Mouse (Mus musculus): ENCODE results near the gene Zfp53. TPM values are rescaled to one million over a fixed set of nuclear protein-coding genes. Genes with fewer than 3 reads are reported as not detected.
A peak's percentile ranks its signal among the peaks of the same experiment; 100 is the strongest.
"Not testable (repeated sequence)": the region's sequence is repeated elsewhere in the genome, so short reads cannot be mapped to it uniquely, and the experiment has no call there.

The Zfp53 gene
- total and polyA plus RNA-seq, 3 experiments, result 2.6 to 15.1 (median 8.5) TPM

DNA sequence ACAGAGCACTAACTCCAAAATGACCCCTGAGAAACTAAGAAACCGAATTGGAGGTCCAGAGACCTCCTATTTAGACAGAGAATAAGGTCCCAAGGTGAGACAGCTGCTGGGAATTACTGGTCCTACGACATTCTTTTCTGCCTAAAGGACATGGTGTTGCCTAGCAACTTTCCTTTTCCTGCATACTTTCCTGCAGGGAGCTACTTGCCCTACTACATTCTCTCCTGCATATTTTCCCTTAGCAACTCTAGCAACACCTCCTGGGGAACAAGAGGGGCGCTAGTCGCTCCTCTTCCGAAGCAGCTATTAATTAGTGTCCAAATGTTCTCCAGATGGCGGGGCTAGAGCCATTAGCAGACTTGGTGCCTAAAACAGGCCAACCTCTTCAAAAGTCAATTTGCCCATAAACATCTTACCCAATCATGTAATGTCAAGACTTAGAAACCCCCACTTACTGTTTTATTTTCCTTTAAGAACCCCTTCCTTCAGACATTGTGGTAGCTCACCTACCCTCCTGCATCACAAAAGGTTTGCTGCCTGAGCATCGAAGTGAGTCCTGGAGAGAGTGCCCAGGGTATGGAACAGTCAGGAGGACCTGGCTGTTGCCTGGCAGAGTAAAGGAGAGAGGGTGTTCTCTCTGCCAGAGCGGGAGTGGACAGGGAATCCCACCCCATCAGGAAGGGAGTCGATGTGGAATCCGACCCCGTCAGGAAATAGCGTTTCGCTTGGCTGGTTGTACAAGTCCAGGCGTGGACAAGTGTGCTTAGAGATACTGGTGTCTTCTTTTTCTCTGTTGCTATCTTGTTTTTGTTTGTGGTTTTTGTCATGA, 15.2 kb upstream of the Zfp53 start:
- peak; percentile 28; the same call in 1 of the 2 replicates for ATAC-seq (ENCODE audit: extremely low read depth, insufficient number of reproducible peaks, low FRiP score, poor library complexity, severe bottlenecking)

DNA sequence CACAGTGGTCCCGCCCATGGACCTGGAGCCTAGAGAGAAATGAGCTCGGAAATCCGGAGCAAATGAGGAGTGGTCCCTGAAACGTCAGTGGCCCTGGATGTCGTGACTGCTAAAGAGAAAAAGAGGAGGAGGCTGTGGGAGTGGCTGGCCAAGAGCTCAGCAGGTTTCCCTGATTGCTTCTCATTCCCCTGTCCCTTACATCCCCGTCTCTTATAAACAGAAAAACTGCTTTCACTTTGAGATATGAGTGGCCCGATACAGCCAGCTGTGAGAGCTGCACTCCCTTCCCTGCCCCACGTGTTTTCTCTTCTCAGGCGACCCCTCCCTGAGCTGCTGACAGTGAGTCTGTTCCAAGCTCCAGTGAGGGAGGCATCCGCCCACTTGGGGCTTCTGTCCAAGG, 14.1 kb upstream of the Zfp53 start:
- not testable (repeated sequence) for H3K9me3 ChIP-seq (replicated peaks); ATAC-seq (ENCODE audit: extremely low read depth, insufficient number of reproducible peaks, low FRiP score, poor library complexity, severe bottlenecking); H3K4me3 ChIP-seq (ENCODE audit: low read depth, low read length); DNase-seq (ENCODE audit: low spot score); H3K27me3 ChIP-seq (ENCODE audit: insufficient read depth, low read length); H3K36me3 ChIP-seq (replicated peaks)
- peaks cover 40% of the 10 kb centered on the region for H3K4me1 ChIP-seq (ENCODE audit: insufficient read depth, low read depth, low read length)

More for the DNA sequence above, 15.2 kb upstream of the Zfp53 start:
- no peaks in the 10 kb centered on the region for H3K36me3 ChIP-seq (replicated peaks)
- H3K4me3 ChIP-seq (ENCODE audit: low read depth, low read length), result peak overlapping the region; percentile 50; the same call in 1 of the 2 replicates
- DNase-seq (ENCODE audit: low spot score), result no peak
- H3K4me1 ChIP-seq (ENCODE audit: insufficient read depth, low read depth, low read length), result peaks cover 34% of the 10 kb centered on the region
- H3K9me3 ChIP-seq (replicated peaks), result no peaks in the 10 kb centered on the region
- no peaks in the 10 kb centered on the region for H3K27me3 ChIP-seq (ENCODE audit: insufficient read depth, low read length)
- TF ChIP-seq GATA1 (IDR thresholded peaks at IDR 0.05; ENCODE audit: borderline replicate concordance, low read length) (no peak), GATA2 (IDR thresholded peaks at IDR 0.05; ENCODE audit: borderline replicate concordance, low read depth, low read length) (no peak), POLR2AphosphoS5 (IDR thresholded peaks at IDR 0.05; ENCODE audit: insufficient replicate concordance, low read depth, low read length) (no peak), TAL1 (conservative IDR thresholded peaks at IDR 0.05; ENCODE audit: low read depth, low read length) (no peak), CTCF (IDR thresholded peaks at IDR 0.05; ENCODE audit: low read depth, low read length) (no peak)

DNA sequence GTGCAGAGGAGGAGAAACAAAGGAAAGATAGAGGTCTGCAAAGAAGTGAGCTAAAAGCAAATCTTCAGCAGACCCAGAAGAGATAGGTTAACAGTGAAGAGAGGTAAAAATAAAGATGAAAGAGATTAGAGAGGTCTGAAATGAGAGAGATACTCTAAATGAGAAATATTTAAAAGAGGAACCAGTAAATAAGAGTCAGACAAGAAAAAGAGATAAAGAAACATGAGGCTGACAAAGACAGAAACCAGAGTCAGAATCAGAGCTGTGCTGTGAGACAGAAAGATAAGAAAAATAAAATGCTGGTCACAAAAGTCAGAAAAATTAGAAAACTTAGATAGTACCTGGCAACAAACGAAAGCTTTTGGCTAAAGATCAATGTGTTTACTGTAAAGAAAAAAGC, 13.5 kb upstream of the Zfp53 start:
- ATAC-seq (ENCODE audit: extremely low read depth, insufficient number of reproducible peaks, low FRiP score, poor library complexity, severe bottlenecking); DNase-seq (ENCODE audit: low spot score); H3K4me3 ChIP-seq (ENCODE audit: low read depth, low read length); H3K9me3 ChIP-seq (replicated peaks); H3K36me3 ChIP-seq (replicated peaks); H3K27me3 ChIP-seq (ENCODE audit: insufficient read depth, low read length): not testable (repeated sequence)
- H3K4me1 ChIP-seq (ENCODE audit: insufficient read depth, low read depth, low read length), result peaks cover 40% of the 10 kb centered on the region

- H3K9me3 ChIP-seq (replicated peaks); H3K4me3 ChIP-seq (ENCODE audit: low read depth, low read length); H3K27me3 ChIP-seq (ENCODE audit: insufficient read depth, low read length); ATAC-seq (ENCODE audit: extremely low read depth, insufficient number of reproducible peaks, low FRiP score, poor library complexity, severe bottlenecking); H3K36me3 ChIP-seq (replicated peaks); DNase-seq (ENCODE audit: low spot score): not testable (repeated sequence)
- H3K4me1 ChIP-seq (ENCODE audit: insufficient read depth, low read depth, low read length), result peaks cover 31% of the 10 kb centered on the region
Measured at GRCm38 (mm10) chr17:21476351-21476750, 12.4 kb upstream of the Zfp53 start.

- H3K36me3 ChIP-seq (replicated peaks); DNase-seq (ENCODE audit: low spot score); H3K4me3 ChIP-seq (ENCODE audit: low read depth, low read length); ATAC-seq (ENCODE audit: extremely low read depth, insufficient number of reproducible peaks, low FRiP score, poor library complexity, severe bottlenecking); H3K27me3 ChIP-seq (ENCODE audit: insufficient read depth, low read length); H3K9me3 ChIP-seq (replicated peaks): not testable (repeated sequence)
- H3K4me1 ChIP-seq (ENCODE audit: insufficient read depth, low read depth, low read length), result peaks cover 17% of the 10 kb centered on the region
Measured at GRCm38 (mm10) chr17:21478103-21478777, 10.6 kb upstream of the Zfp53 start.

GRCm38 (mm10) chr17:21489500-21490001, 753 bp downstream of the Zfp53 start:
- Histone ChIP-seq H3K9me3 (replicated peaks) (no peaks in the 10 kb centered on the region), H3K36me3 (replicated peaks) (peaks cover 9% of the 10 kb centered on the region), H3K4me1 (ENCODE audit: insufficient read depth, low read depth, low read length) (peaks cover 19% of the 10 kb centered on the region), H3K27me3 (ENCODE audit: insufficient read depth, low read length) (no peaks in the 10 kb centered on the region), H3K4me3 (ENCODE audit: low read depth, low read length) (peak overlapping the region; percentile 84)
- TF ChIP-seq GATA2 (IDR thresholded peaks at IDR 0.05; ENCODE audit: borderline replicate concordance, low read depth, low read length), result no peak
- TF ChIP-seq GATA1 (IDR thresholded peaks at IDR 0.05; ENCODE audit: borderline replicate concordance, low read length), result no peak
- no peak for TF ChIP-seq CTCF (IDR thresholded peaks at IDR 0.05; ENCODE audit: low read depth, low read length)
- no peak for TF ChIP-seq POLR2AphosphoS5 (IDR thresholded peaks at IDR 0.05; ENCODE audit: insufficient replicate concordance, low read depth, low read length)
- no peak for ATAC-seq (ENCODE audit: extremely low read depth, insufficient number of reproducible peaks, low FRiP score, poor library complexity, severe bottlenecking)
- no peak for DNase-seq (ENCODE audit: low spot score)

DNA sequence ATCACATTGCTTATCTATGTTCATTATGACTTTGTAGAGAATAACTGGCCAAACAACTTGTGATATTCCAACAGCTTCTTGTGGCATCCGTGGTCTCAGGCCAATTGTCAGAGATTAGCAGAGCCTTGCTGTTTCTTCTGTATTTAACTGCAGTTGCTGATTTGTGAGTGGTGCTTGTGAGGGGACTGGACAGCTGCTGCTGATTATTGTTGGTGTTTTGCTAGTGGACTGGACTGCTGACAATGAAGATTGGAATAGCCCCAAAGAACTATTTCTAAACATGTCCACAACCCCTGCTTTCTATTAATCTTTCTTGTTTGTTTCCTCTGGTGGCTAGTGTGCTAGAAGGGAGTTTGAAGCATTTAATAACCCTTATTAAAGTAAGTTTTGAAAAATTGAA, 12.6 kb downstream of the Zfp53 start:
- TF ChIP-seq GATA1 (IDR thresholded peaks at IDR 0.05; ENCODE audit: borderline replicate concordance, low read length), result no peak
- no peak for TF ChIP-seq TAL1 (conservative IDR thresholded peaks at IDR 0.05; ENCODE audit: low read depth, low read length)
- no peak for TF ChIP-seq POLR2AphosphoS5 (IDR thresholded peaks at IDR 0.05; ENCODE audit: insufficient replicate concordance, low read depth, low read length)
- TF ChIP-seq CTCF (IDR thresholded peaks at IDR 0.05; ENCODE audit: low read depth, low read length), result no peak
- TF ChIP-seq GATA2 (IDR thresholded peaks at IDR 0.05; ENCODE audit: borderline replicate concordance, low read depth, low read length), result no peak
- no peaks in the 10 kb centered on the region for H3K4me1 ChIP-seq (ENCODE audit: insufficient read depth, low read depth, low read length)
- peaks cover 4% of the 10 kb centered on the region for H3K9me3 ChIP-seq (replicated peaks)
- ATAC-seq (ENCODE audit: extremely low read depth, insufficient number of reproducible peaks, low FRiP score, poor library complexity, severe bottlenecking) (no peak), DNase-seq (ENCODE audit: low spot score) (no peak)
- no peaks in the 10 kb centered on the region for H3K27me3 ChIP-seq (ENCODE audit: insufficient read depth, low read length)
- H3K36me3 ChIP-seq (replicated peaks), result peaks cover 23% of the 10 kb centered on the region
- no peak overlapping the region for H3K4me3 ChIP-seq (ENCODE audit: low read depth, low read length)
